Mouse (Mus musculus): ENCODE data around the gene C5ar1.

Gene C5ar1

GRCm38 (mm10) chr7:16221582-16222272 lies 37.6 kb downstream of the C5ar1 start, which contains the start of gene Dhx34:
Gene Dhx34, minus strand, starts transcription at chr7:16222037.
- DNase-seq: peak; percentile 97

- DNase-seq: no peak
These were observed 45.4 kb downstream of the C5ar1 start for GRCm38 (mm10) chr7:16213986-16214385.

GRCm38 (mm10) chr7:16213196-16213595 lies 46.1 kb downstream of the C5ar1 start:
- DNase-seq: no peak

GRCm38 (mm10) chr7:16210862-16211365 lies 48.4 kb downstream of the C5ar1 start:
- no peak for DNase-seq

GRCm38 (mm10) chr7:16208781-16209665 lies 50.3 kb downstream of the C5ar1 start:
- no peak for DNase-seq

GRCm38 (mm10) chr7:16207496-16207895 lies 51.8 kb downstream of the C5ar1 start:
- DNase-seq: no peak

GRCm38 (mm10) chr7:16207076-16207475 lies 52.3 kb downstream of the C5ar1 start:
- no peak for DNase-seq

- peak; percentile 11 for DNase-seq
These were observed 54.5 kb downstream of the C5ar1 start for GRCm38 (mm10) chr7:16204791-16205190.

GRCm38 (mm10) chr7:16203505-16203903 lies 55.8 kb downstream of the C5ar1 start:
- no peak for DNase-seq

- DNase-seq: peak; percentile 78
These were observed 56.4 kb downstream of the C5ar1 start for GRCm38 (mm10) chr7:16202756-16203504.

GRCm38 (mm10) chr7:16201136-16201535 lies 58.2 kb downstream of the C5ar1 start:
- no peak for DNase-seq

GRCm38 (mm10) chr7:16198540-16198939 lies 60.8 kb downstream of the C5ar1 start:
- DNase-seq: no peak

- no peak for DNase-seq
These were observed 62.2 kb downstream of the C5ar1 start for GRCm38 (mm10) chr7:16197166-16197565.

Data from kidney, adult 18-20 months (tissue).